In the genomic region with DNA sequence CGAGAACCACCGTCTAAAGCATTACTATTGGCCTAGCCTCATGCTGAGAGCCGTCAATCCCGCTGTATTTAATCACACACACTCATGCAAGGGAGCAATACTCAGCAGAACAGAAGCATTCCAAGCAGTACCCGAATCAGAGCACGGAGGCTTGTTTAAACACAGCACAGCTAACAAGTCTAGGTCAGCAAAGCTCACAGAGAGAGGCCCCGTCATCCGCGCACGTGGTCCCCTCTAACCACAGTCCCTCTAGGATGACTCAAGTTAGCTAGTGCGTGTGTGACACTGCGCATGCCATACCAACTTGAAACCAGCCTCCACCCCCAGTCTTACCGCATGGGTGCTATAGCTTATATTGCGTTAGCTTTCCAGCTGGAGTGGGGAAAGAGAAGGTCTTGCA, we compare ENCODE assay signal across 21 mouse cellular contexts. TPM values are rescaled to one million over a fixed set of nuclear protein-coding genes. Genes with fewer than 3 reads are reported as not detected.
DNase-seq lines count a peak whose midpoint lies in the region; ATAC-seq and TF ChIP-seq lines count a peak whose summit lies in the region.
"Had no signal": no experiment of that assay in that cellular context is flagged by ENCODE, and none has a peak within 500 bp of the region (broad histone marks: within the 10 kb centered on the region; RNA-seq: fewer than 3 reads in every experiment).

No protein-coding gene starts in this region.

- peaks cover 37% of the 10 kb centered on the region for H3K36me3 ChIP-seq in forebrain, postnatal 0 days (ENCODE audit: insufficient read depth)
- peaks cover 40% of the 10 kb centered on the region for H3K36me3 ChIP-seq in forebrain, embryonic 15.5 days
- peaks cover 33% of the 10 kb centered on the region for H3K36me3 ChIP-seq in midbrain, embryonic 16.5 days (ENCODE audit: control insufficient read depth, insufficient read depth, low read length)
- H3K36me3 ChIP-seq in midbrain, embryonic 11.5 days (ENCODE audit: control insufficient read depth, insufficient read depth, low read length) = peaks cover 20% of the 10 kb centered on the region
- H3K36me3 ChIP-seq in liver, postnatal 0 days (replicated peaks; ENCODE audit: insufficient read depth, low read length) = peaks cover 6% of the 10 kb centered on the region; the same call in 1 of the 2 replicates

- no peak for TF ChIP-seq CTCF in forebrain, postnatal 0 days (IDR thresholded peaks at IDR 0.05; ENCODE audit: low read depth)
- no peak for TF ChIP-seq CTCF in liver, postnatal 0 days (IDR thresholded peaks at IDR 0.05; ENCODE audit: low read depth)

- H3K4me2 ChIP-seq in forebrain, postnatal 0 days (ENCODE audit: low read depth) = no peak overlapping the region
- no peak overlapping the region for H3K4me2 ChIP-seq in forebrain, embryonic 15.5 days (replicated peaks)
- no peak overlapping the region for H3K4me2 ChIP-seq in midbrain, embryonic 16.5 days (ENCODE audit: low read length)
- H3K4me2 ChIP-seq in midbrain, embryonic 11.5 days = no peak overlapping the region
- H3K4me2 ChIP-seq in liver, postnatal 0 days (ENCODE audit: low read depth, low read length) = no peak overlapping the region
- H3K4me2 ChIP-seq: heart, embryonic 15.5 days; hindbrain, embryonic 15.5 days; liver, embryonic 11.5 days had no signal

- no peak overlapping the region for H3K9ac ChIP-seq in forebrain, postnatal 0 days
- no peak overlapping the region for H3K9ac ChIP-seq in forebrain, embryonic 15.5 days (replicated peaks)
- no peak overlapping the region for H3K9ac ChIP-seq in midbrain, embryonic 16.5 days (ENCODE audit: low read depth, low read length)
- no peak overlapping the region for H3K9ac ChIP-seq in midbrain, embryonic 11.5 days (ENCODE audit: low read length)
- H3K9ac ChIP-seq in liver, postnatal 0 days (replicated peaks) = no peak overlapping the region
- H3K9ac ChIP-seq: heart, embryonic 15.5 days; hindbrain, embryonic 15.5 days had no signal

- no peaks in the 10 kb centered on the region for H3K27me3 ChIP-seq in forebrain, postnatal 0 days (ENCODE audit: insufficient read depth, low read length)
- no peaks in the 10 kb centered on the region for H3K27me3 ChIP-seq in forebrain, embryonic 15.5 days
- H3K27me3 ChIP-seq in midbrain, embryonic 16.5 days (ENCODE audit: control insufficient read depth, insufficient read depth, low read depth, low read length) = no peaks in the 10 kb centered on the region
- H3K27me3 ChIP-seq in midbrain, embryonic 11.5 days (ENCODE audit: control insufficient read depth, insufficient read depth, low read length) = no peaks in the 10 kb centered on the region
- H3K27me3 ChIP-seq in liver, postnatal 0 days (ENCODE audit: insufficient read depth, low read length) = no peaks in the 10 kb centered on the region
- H3K27me3 ChIP-seq: heart, embryonic 15.5 days; hindbrain, embryonic 15.5 days; Patski had no signal

- no peak overlapping the region for H3K27ac ChIP-seq in forebrain, postnatal 0 days (ENCODE audit: low read depth, low read length)
- H3K27ac ChIP-seq in forebrain, embryonic 15.5 days (replicated peaks) = no peak overlapping the region
- no peak overlapping the region for H3K27ac ChIP-seq in midbrain, embryonic 16.5 days (ENCODE audit: low read length)
- H3K27ac ChIP-seq in midbrain, embryonic 11.5 days (ENCODE audit: low read depth, low read length) = no peak overlapping the region
- H3K27ac ChIP-seq in liver, postnatal 0 days (ENCODE audit: low read depth) = no peak overlapping the region
- H3K27ac ChIP-seq: heart, adult 2 months; heart, embryonic 15.5 days; hindbrain, embryonic 15.5 days had no signal

- DNase-seq in forebrain, postnatal 0 days = no peak
- no peak for DNase-seq in midbrain, embryonic 11.5 days (ENCODE audit: low spot score, missing footprints)
- peak; percentile 28 for DNase-seq in induced T-regulatory cell, adult 2 months (ENCODE audit: low read depth)
- no peak for DNase-seq in liver, postnatal 0 days
- DNase-seq in adrenal gland, postnatal 10 days = no peak
- DNase-seq: adrenal gland, postnatal 14 days; cerebellum, adult 11-12 months; cerebellum, postnatal 25 days; heart, adult 2 months; heart, postnatal 4 days; midbrain, embryonic 14.5 days; thymus, adult 18-20 months had no signal

- TF ChIP-seq EP300 in liver, postnatal 0 days (IDR thresholded peaks at IDR 0.05; ENCODE audit: low read depth) = no peak

- H3K9me3 ChIP-seq in forebrain, postnatal 0 days (ENCODE audit: low read length) = no peaks in the 10 kb centered on the region
- no peaks in the 10 kb centered on the region for H3K9me3 ChIP-seq in forebrain, embryonic 15.5 days
- H3K9me3 ChIP-seq in midbrain, embryonic 16.5 days (replicated peaks; ENCODE audit: control insufficient read depth, low read length, poor library complexity, severe bottlenecking) = no peaks in the 10 kb centered on the region
- no peaks in the 10 kb centered on the region for H3K9me3 ChIP-seq in midbrain, embryonic 11.5 days (ENCODE audit: control insufficient read depth, low read length)
- H3K9me3 ChIP-seq in liver, postnatal 0 days (ENCODE audit: low read length) = no peaks in the 10 kb centered on the region
- H3K9me3 ChIP-seq: heart, embryonic 15.5 days; hindbrain, embryonic 15.5 days had no signal

- peak; percentile 32; the same call in 1 of the 2 replicates for ATAC-seq in forebrain, postnatal 0 days
- no peak; the same call in 1 of the 2 replicates for ATAC-seq in forebrain, embryonic 15.5 days (replicated peaks)
- 0 out of 2 replicates have a peak, but pooled peaks have one; percentile 43 for ATAC-seq in midbrain, embryonic 16.5 days
- no peak for ATAC-seq in midbrain, embryonic 11.5 days (ENCODE audit: low FRiP score)
- ATAC-seq in liver, postnatal 0 days = no peak
- ATAC-seq: activated CD4-positive, CD25-positive, alpha-beta regulatory T cell, adult 4 months; intestine, postnatal 0 days; Patski had no signal

- no peak overlapping the region for H3K4me3 ChIP-seq in forebrain, postnatal 0 days (ENCODE audit: low read depth, low read length)
- H3K4me3 ChIP-seq in forebrain, embryonic 15.5 days = no peak overlapping the region
- H3K4me3 ChIP-seq in midbrain, embryonic 16.5 days (ENCODE audit: low read depth, low read length) = no peak overlapping the region
- no peak overlapping the region for H3K4me3 ChIP-seq in midbrain, embryonic 11.5 days (ENCODE audit: low read depth, low read length)
- no peak overlapping the region for H3K4me3 ChIP-seq in liver, postnatal 0 days (ENCODE audit: low read depth, low read length)
- H3K4me3 ChIP-seq: heart, adult 2 months; heart, embryonic 15.5 days; hindbrain, embryonic 15.5 days; myocyte had no signal

- WGBS in forebrain, postnatal 0 days = 88% methylated on average over 14 of the region's 14 CpGs
- 86% methylated on average over 14 of the region's 14 CpGs for WGBS in forebrain, embryonic 15.5 days
- WGBS in midbrain, embryonic 16.5 days = 84% methylated on average over 14 of the region's 14 CpGs
- 93% methylated on average over 14 of the region's 14 CpGs for WGBS in midbrain, embryonic 11.5 days
- 75% methylated on average over 14 of the region's 14 CpGs for WGBS in liver, postnatal 0 days (ENCODE audit: insufficient replicate concordance)

- H3K4me1 ChIP-seq in forebrain, postnatal 0 days (ENCODE audit: insufficient read depth) = no peaks in the 10 kb centered on the region
- no peaks in the 10 kb centered on the region for H3K4me1 ChIP-seq in forebrain, embryonic 15.5 days
- no peaks in the 10 kb centered on the region for H3K4me1 ChIP-seq in midbrain, embryonic 16.5 days (ENCODE audit: control insufficient read depth, insufficient read depth, low read length)
- H3K4me1 ChIP-seq in midbrain, embryonic 11.5 days (ENCODE audit: control insufficient read depth, insufficient read depth, low read length) = no peaks in the 10 kb centered on the region
- 0 out of 2 replicates have a peak, but pooled peaks cover under 1% of the 10 kb centered on the region for H3K4me1 ChIP-seq in liver, postnatal 0 days (ENCODE audit: insufficient read depth)
- H3K4me1 ChIP-seq: hindbrain, embryonic 15.5 days had no signal

RNA-seq across cellular contexts. Expression of a gene that starts 31.1 kb away (rescaled TPM):
- total RNA-seq in forebrain, postnatal 0 days (2014; rRNA removed) = 23.9 and 25.2 TPM in 2 replicates
- 117 and 127 TPM in 2 replicates for polyA plus RNA-seq in forebrain, postnatal 0 days (2015; fragmentation: Nextera tagmentation; extraction: Ambion mirVana)
- 144 and 146 TPM in 2 replicates for polyA plus RNA-seq in forebrain, embryonic 15.5 days (2015; fragmentation: Nextera tagmentation; extraction: Ambion mirVana)
- polyA plus RNA-seq in midbrain, embryonic 16.5 days (2015; fragmentation: Nextera tagmentation; extraction: Ambion mirVana) = 150 and 155 TPM in 2 replicates
- polyA plus RNA-seq in midbrain, embryonic 11.5 days (2014; fragmentation: Nextera tagmentation; extraction: Ambion mirVana) = 141 and 144 TPM in 2 replicates
- polyA plus RNA-seq in liver, postnatal 0 days (2015; fragmentation: Nextera tagmentation; extraction: Ambion mirVana) = 26.6 and 33.4 TPM in 2 replicates
- 10 to 100 TPM; 46.1 to 56.6 TPM for total RNA-seq in adrenal gland, postnatal 10 days (2021)

Comparison
In these comparisons a context has a peak if more than half of its experiments do, and no peak if none do; other contexts are left out.
1. ATAC-seq: peak in forebrain, postnatal 0 days (single experiment) and midbrain, embryonic 16.5 days (single experiment); none in forebrain, embryonic 15.5 days (single experiment), midbrain, embryonic 11.5 days (single experiment) and liver, postnatal 0 days (single experiment).